Mouse (Mus musculus) testis, adult 2 months (tissue): ENCODE results near the gene Zfp36.

ENCODE experiments used
- CTCF ChIP-seq: fragments of 200-500 bp; IDR thresholded peaks from 2 replicates; pipeline ENCODE4 v1.5.1; 2012; ENCODE audit warnings: low read depth, mild to moderate bottlenecking, inconsistent platforms, low read length, moderate library complexity; ENCODE audit not compliant: control insufficient read depth, insufficient read depth, insufficient replicate concordance
- POLR2A ChIP-seq: fragments of 200-500 bp; IDR thresholded peaks from 2 replicates; pipeline ENCODE4 v1.6.1; 2012; ENCODE audit warnings: low read depth, mild to moderate bottlenecking, inconsistent platforms, low read length, moderate library complexity; ENCODE audit not compliant: control insufficient read depth

- TF ChIP-seq CTCF (no peak), POLR2A (peak; percentile 65)
Observed at GRCm38 (mm10) chr7:28375176-28375921, 4.7 kb downstream of the Zfp36 start.
